Mouse (Mus musculus) splenic B cell, adult 2 months (primary cell): Measurements from ENCODE around the gene Psmd11.

Source experiments
- DNase-seq: peaks from one replicate; pipeline ENCODE4 v3.0.0-alpha.2; 2011; ENCODE audit warnings: low read depth, low spot score
- H3K27me3 ChIP-seq: 2 replicates; pipeline ENCODE4 v1.6.1; 2012; ENCODE audit warnings: mild to moderate bottlenecking, low read length, moderate library complexity, mixed read lengths; ENCODE audit not compliant: control insufficient read depth, poor library complexity, insufficient read depth, severe bottlenecking
- H3K36me3 ChIP-seq: 2 replicates; pipeline ENCODE4 v1.6.1; 2012; ENCODE audit warnings: mild to moderate bottlenecking, low read length, moderate library complexity, mixed read lengths; ENCODE audit not compliant: control insufficient read depth, poor library complexity, insufficient read depth, severe bottlenecking

The Psmd11 gene

GRCm38 (mm10) chr11:80471836-80472605 is 43.6 kb downstream of the Psmd11 start:
- no peaks in the 10 kb centered on the region for H3K27me3 ChIP-seq
- no peak for DNase-seq
- peaks cover 17% of the 10 kb centered on the region for H3K36me3 ChIP-seq

GRCm38 (mm10) chr11:80474175-80474691 is 45.8 kb downstream of the Psmd11 start:
- peak; percentile 70 for DNase-seq
- H3K27me3 ChIP-seq, result no peaks in the 10 kb centered on the region
- H3K36me3 ChIP-seq, result peaks cover 8% of the 10 kb centered on the region

GRCm38 (mm10) chr11:80474846-80475245 is 46.4 kb downstream of the Psmd11 start:
- peaks cover 4% of the 10 kb centered on the region; the same call in 1 of the 2 replicates for H3K36me3 ChIP-seq
- no peaks in the 10 kb centered on the region for H3K27me3 ChIP-seq
- DNase-seq, result no peak

GRCm38 (mm10) chr11:80475544-80475943 is 47.1 kb downstream of the Psmd11 start:
- no peak for DNase-seq
- peaks cover 3% of the 10 kb centered on the region; the same call in 1 of the 2 replicates for H3K36me3 ChIP-seq
- H3K27me3 ChIP-seq, result no peaks in the 10 kb centered on the region

GRCm38 (mm10) chr11:80476222-80477189 is 48.1 kb downstream of the Psmd11 start, which contains the start of gene Cdk5r1:
Cdk5r1 (plus strand) TSS chr11:80477023.
- no peaks in the 10 kb centered on the region for H3K27me3 ChIP-seq
- H3K36me3 ChIP-seq, result peaks cover under 1% of the 10 kb centered on the region; the same call in 1 of the 2 replicates
- peak; percentile 94 for DNase-seq

- Histone ChIP-seq H3K36me3 (no peaks in the 10 kb centered on the region; the same call in 1 of the 2 replicates), H3K27me3 (no peaks in the 10 kb centered on the region)
- no peak for DNase-seq
Measured at GRCm38 (mm10) chr11:80477341-80478199, 49.2 kb downstream of the Psmd11 start.

GRCm38 (mm10) chr11:80478694-80479412 is 50.4 kb downstream of the Psmd11 start:
- no peaks in the 10 kb centered on the region for H3K27me3 ChIP-seq
- H3K36me3 ChIP-seq, result no peaks in the 10 kb centered on the region
- DNase-seq, result no peak

GRCm38 (mm10) chr11:80479425-80479824 is 51.0 kb downstream of the Psmd11 start:
- no peaks in the 10 kb centered on the region for H3K36me3 ChIP-seq
- DNase-seq, result no peak

GRCm38 (mm10) chr11:80479906-80480866 is 51.8 kb downstream of the Psmd11 start:
- no peaks in the 10 kb centered on the region for H3K27me3 ChIP-seq
- DNase-seq, result no peak
- no peaks in the 10 kb centered on the region for H3K36me3 ChIP-seq

More at GRCm38 (mm10) chr11:80479425-80479824, 51.0 kb downstream of the Psmd11 start:
- H3K27me3 ChIP-seq, result no peaks in the 10 kb centered on the region

- no peak for DNase-seq
- H3K27me3 ChIP-seq, result no peaks in the 10 kb centered on the region
- H3K36me3 ChIP-seq, result no peaks in the 10 kb centered on the region
Measured at GRCm38 (mm10) chr11:80481409-80482050, 53.1 kb downstream of the Psmd11 start.

- Histone ChIP-seq H3K36me3 (no peaks in the 10 kb centered on the region), H3K27me3 (no peaks in the 10 kb centered on the region)
- DNase-seq, result no peak
Measured at GRCm38 (mm10) chr11:80482347-80482746, 53.9 kb downstream of the Psmd11 start.

GRCm38 (mm10) chr11:80482921-80483320 is 54.5 kb downstream of the Psmd11 start:
- H3K36me3 ChIP-seq, result no peaks in the 10 kb centered on the region
- DNase-seq, result no peak
- no peaks in the 10 kb centered on the region for H3K27me3 ChIP-seq
